Mouse (Mus musculus) layer of hippocampus, adult 11-12 months (tissue): ENCODE data around the gene Ogfod3.

ENCODE experiments used
- DNase-seq: peaks from one replicate; pipeline ENCODE4 v3.0.0; 2022; ENCODE audit warnings: low spot score

Gene Ogfod3

DNA sequence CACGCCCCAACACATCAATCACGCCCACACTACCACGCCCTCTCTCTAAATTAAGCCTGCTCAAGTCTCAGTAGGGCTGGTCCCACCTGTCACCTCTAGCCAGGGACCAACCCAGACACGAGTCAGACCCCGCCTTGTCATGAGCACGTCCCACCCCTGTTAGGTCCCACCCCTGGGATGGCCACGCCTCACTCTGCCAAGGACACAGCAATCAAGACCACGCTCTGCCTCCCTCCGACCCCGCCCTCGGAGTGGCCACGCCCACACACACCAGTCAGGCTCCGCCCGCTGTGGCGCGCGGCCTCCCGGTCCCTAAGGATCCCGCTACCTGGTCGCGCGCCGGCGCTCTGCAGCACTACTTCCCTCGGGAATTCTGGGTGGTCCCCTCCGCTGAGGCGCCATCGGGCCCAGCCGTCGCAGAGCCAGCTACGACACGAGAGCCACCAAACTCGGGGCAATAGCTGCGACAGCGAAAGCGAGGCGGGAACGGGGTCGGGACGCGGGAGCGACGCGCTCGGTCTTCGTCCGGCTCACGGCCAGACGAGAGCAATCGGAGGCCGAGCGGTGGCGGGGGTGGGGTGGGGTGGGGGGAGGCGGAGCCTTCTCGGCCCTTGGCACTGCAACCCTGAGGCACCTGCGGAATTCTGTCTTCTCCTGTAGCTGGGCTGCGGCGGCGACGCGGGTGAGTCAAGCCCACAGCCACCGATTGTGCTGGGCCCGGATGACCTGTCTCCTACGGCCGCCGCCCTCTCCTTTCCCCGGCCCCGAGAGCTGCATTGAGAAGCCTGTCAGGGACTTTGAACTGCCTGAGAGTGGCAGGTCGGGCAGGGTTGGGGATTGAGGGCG is at the start of gene Ogfod3, which contains the start of gene Hexdc:
Gene Ogfod3, minus strand, starts transcription at position 551 of the 846 bp plus-strand sequence.
Gene Hexdc, plus strand, starts transcription at position 273 of the 846 bp plus-strand sequence.
- DNase-seq, result peak; percentile 93

DNA sequence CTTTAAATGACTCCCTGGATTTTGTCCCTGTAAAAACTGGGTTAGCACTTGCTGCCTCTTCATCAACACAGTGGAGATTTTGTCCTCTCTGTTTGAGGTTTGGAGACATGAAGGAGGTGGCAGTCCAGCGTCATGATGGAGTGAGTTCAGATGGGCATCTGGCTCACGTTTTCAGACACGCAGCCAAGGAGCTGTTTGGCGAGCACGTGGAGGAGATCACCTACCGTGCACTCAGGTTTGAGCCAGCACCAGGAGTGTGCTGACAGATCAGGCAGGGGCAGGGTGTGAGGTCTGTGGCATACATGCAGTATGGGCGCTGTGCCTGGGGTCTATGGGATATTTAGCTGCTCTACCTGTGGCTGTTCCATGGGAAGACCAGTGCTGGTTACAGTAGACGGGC is 45.7 kb upstream of the Ogfod3 start:
- DNase-seq, result no peak

DNA sequence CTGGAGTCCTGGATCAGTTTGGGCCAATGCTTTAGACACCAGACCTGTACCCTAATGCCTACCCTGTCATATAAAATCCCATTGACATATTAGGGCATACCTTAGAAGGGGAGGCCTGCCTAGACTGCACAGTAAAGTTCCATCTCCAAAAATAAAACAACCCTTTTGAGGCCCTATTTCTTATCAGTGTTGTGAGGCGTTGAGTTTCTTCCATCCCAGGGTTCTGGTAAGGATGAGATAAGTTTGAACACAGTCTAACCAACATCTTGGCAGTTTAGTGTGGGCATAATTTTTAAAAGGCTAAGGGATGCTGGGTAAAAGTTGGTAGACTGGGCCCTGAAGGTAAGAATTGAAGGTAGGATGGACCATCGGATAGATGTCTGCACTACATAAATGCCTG is 35.2 kb upstream of the Ogfod3 start:
- no peak for DNase-seq

DNA sequence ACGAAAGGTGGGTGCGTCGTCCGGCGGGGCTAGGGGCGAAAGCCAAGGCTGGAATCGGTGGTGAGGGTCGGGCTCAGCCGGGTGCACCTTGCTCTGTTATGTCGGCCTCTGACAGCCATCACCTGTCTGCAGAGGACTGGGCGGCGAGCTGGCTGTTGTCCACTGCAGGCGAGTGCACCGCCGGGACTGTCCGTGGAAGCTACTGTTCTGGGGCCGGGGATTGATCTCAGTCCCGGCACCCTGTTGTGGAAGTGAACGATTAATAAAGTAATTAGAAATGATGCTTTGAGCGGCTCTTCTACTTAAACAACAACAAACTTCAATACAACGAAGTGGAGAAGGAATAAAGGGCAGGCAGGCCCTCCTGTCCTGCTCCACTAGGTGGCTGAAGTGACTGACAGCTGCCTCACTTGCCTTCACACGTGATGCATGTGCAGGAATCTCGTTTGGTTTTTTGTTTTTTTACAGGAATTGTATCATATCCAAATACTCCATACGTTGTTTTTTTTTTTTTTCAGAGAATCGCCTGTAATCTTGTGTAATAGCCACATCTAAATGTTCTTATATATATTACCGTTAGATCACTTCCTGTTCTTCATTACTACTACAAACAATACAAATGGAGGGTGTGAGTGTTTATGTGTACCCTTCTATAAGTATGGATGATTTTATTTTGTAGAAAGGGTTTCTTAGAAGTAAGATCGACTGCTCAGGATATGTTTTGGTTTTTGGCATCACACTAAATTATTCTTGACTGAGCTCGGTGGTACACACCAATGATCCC is 33.0 kb upstream of the Ogfod3 start:
- peak; percentile 39 for DNase-seq

DNA sequence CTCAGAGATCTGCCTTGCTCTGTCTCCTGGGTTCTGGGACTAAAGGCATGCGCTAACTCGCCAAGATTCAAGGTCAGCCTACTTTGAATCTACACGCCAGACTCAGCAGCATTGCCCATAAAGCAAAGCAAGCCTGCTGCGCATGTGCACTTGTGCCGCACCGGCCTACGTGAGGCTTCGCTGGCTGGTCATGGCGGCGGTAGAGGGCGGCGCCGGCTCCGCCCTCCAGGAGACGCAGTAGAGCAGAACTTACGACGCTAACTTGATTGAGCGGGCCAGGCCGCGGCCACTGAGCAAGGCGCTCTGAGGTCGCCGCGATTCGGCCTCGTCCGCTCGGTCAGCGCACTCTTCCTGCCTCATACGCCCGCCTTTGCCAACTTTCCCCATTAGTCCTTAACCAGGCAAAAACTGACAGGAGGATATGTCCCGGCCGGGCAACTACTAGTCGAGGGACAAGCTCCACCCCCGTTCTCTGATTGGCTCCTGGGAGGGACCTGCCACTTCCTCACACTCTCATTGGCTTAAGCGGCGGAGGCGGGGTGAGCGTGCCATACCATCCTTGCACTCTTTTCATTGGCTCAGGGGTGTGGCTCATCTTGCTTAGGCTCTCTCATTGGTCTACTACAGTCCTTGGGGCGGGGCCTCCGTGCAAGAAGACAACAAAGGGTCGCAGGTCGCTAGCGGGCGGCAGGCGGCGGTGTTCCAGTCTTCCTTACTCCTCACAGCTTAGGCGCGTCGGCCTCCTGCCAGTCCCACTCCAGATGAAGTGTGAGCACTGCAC is 32.2 kb upstream of the Ogfod3 start, which contains the start of gene Narf:
Gene Narf, plus strand, starts transcription at position 690 of the 781 bp plus-strand sequence.
- DNase-seq, result peak; percentile 100

DNA sequence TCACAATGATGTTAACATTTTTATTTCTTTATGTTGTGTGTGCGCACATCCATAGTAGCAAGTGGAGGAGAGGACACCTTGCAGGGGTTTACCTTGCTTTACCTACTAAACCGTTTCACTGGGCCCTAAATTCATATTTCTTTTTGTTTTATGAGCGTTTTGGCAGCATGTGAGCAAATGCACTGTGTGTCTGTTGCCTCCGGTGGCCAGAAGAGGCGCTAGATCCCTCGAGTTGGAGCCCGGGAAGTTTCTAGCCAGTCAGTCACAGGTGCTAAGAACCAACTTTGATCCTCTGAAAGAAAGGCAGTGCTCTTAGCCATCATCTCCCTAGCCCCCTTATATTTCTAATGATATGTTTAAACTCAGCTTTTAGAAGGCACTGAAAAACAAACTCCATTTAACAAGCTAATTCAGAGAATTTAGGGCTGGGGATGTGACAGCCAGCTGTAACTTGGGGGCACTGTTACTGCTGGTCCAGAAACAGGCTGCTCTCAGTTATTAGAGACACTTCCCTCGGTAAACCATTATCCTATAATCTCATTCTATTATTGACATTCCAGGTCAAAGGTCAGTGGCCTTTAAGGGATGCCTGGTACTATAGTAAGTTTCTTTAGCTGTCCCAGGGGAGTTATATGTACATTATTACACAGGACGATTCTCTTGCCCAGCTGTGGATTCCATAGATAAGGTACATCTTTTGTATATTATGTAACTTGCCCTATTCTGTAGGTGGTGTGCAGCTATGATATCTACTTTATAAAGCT is 31.1 kb upstream of the Ogfod3 start:
- DNase-seq, result no peak

DNA sequence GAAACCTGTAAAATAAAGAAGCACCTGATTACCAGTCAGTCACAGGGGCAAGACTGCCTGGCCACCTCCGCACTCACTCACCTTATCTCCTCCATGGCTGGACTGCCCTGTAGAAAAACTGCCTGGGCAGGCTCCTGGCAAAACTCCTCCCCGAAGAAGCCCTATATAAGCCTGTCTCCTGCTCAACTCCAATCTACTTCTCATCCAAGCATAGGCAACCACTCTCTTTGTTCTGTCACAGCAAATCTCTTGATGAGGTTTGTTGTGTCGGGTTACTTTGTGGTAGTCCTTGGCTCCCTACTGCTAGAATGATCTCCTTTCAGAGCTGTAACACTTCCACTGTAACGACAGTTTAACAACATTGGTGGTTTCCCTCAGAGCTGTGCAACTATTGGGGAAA is 28.2 kb upstream of the Ogfod3 start:
- no peak for DNase-seq

DNA sequence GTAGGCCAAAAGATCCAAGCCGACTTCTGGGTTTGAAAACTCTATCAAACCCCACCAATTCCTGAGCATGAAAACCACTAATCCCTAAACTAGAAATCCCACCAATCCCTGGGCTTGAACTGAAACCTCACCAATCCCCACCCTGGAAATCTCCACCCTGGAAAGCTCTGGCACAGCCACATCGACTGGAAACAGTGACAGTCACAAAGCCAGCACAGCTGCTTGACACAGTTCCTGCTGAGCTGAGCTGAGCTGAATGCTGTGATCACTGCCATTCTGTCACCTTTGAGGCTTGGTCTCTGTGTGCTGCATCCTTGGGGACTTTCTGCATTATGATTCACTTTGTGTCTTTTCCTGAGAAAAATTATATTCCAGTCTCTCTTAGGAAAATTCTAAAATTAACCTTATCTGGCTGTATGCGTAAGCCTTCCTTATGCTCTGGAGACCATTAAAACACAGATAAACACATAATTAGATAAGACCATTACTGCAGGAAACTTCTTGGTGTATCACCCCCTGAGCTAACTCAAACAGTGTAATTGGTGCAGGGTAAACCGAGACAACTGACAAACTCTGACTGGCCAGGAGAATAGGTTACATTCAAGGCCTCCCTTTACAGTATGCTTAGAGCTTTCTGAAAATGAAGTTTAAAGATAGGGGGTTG is 27.2 kb upstream of the Ogfod3 start:
- DNase-seq, result no peak

DNA sequence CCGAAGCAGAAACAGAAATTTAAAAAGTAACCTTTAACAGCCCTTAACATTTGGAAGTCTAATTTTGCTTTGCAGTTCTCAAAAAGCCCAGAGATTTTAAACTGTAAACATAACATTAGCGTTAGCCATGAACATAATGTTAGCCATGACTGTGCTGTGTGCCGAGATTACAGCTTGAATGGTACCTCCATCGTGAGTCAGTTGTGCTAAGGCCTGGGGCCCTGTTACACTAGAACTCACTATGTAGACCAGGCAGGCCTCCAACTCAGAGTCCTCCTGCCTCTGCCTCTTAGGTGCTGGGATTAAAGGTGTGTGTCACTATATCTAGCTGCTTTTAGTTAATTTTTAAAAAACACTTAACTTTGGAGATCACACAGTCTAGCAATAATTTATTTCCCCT is 26.7 kb upstream of the Ogfod3 start:
- DNase-seq, result no peak

DNA sequence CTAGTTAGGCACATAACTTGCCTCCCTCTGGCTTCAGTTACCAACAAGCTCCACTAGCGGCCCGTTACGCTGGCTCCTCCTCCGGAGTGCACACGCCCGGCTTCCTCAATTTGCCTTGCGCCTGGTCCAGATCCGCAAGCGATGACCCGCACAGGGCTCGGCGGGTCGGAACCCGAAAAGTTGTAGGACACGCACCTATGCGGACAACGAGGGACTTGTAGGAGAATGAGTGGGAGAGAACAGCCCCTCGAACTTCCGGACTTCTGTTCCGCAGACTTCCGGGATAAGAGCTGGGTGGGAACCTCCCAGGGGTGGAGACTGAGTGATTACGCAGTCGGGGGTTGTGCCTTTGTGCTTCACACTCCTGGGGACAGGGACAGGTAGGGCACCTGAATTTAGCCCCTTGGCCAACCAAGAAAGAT is 24.5 kb upstream of the Ogfod3 start, which contains the start of gene Cybc1:
Gene Cybc1, minus strand, starts transcription at position 305 of the 422 bp plus-strand sequence.
- peak; percentile 70 for DNase-seq

DNA sequence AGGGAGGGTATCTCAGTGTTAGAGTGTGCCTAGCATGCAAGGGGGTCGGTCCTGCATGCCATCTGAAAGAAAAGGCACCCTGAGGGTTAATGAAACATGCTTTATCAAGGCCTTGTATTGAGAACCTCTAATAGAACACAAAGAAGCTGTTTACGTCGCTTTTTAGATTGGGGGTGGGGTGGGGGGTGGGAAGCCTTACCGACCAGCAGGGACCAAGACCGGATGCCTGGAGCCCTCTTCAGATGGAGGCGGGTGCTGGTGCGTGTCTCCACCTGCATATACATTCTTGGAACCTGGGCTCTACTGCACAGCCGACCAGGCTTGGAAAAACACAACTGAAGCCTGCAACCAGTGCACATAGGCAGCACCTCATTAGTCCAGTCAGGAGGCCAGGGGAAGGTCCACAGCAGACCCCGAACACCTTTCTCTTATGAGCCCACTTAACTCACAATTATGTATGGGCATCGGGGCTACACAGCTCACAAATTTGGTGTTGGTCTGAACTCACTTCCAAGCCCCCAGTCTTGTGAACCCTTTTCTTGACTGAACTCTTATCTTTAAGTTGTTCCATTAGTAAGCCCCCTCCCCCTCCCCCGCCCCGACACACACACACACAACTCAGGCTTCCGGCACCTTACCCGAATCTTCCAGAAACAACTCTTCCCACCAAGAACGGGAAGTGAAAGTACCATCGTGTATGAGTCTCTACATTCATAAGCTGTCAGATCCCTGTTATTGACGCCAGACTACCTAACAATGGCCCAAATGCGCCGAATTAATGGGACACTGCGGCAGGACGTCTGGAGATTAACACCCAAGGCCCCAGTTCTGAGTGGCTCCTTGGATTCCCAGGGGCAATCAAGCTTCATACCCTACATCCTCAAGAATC is 23.9 kb upstream of the Ogfod3 start:
- DNase-seq, result no peak

DNA sequence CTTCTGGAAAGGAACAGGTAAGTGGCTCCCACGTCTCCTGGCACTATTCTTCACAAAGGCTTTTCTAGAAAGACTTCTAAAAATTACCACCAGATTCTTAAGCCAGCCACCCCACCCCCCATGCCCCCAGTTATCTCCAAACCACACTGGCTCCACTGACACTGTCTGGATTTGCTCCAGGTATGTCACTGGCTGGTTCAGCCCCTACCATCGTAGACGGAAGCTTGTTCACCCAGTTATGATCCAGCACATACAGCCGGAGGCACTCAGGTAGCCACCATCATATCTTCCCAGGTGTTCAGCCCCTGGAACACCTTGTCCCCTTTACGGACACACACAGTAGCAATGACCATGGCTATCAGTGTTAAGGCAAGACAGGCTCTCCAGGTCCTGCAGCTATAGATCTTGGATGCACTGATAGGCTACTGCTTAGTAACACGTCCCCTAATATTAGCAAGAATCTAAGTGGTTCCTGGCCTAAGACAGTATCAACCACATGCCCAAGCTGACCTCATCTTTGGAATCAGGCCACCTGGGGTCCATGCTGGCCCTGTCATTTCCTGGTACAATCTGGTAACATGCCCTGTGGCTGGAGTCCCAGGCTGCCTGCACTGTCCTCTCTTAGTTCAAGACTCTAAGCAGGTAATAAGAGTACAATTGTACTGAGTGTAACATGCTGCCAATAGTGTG is 17.0 kb upstream of the Ogfod3 start:
- no peak for DNase-seq

DNA sequence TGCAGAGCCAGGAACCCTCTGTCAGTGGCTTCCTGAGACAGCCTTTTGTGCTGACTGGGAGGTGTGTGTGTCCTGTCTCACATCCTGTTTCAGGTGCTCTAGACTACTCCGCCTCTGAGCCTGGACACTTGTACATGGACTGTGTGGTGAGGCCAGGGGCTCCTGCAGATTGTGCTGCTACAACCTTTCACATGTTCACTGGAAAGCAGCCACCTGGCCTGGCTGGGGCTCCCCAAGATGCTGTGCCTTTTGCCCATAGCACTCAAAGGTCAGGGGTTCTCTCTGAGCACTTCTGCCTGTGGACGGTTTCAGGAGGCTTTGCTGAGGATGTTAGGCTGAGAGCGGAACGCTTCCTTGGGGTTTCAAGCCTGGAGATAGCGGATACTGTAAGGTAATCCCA is 16.3 kb upstream of the Ogfod3 start:
- no peak for DNase-seq

DNA sequence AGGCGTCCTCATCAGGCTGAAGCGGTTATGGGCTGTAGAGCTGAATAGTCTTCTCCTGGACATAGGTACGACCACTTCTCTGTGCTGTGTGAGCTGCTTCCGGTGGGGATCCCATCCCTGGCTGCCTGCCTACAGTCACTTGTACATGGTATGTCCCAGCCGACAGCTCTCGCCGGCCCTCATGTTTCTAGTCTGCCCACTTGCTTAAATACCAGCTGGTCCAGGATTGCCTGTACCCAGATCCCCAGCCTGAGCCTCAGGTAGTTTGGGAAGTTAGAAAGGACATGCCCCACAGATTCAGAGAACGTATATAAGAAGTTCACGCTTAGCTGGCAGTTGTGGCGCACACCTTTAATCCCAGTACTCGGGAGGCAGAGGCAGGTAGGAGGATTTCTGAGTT is 15.3 kb upstream of the Ogfod3 start:
- no peak for DNase-seq

DNA sequence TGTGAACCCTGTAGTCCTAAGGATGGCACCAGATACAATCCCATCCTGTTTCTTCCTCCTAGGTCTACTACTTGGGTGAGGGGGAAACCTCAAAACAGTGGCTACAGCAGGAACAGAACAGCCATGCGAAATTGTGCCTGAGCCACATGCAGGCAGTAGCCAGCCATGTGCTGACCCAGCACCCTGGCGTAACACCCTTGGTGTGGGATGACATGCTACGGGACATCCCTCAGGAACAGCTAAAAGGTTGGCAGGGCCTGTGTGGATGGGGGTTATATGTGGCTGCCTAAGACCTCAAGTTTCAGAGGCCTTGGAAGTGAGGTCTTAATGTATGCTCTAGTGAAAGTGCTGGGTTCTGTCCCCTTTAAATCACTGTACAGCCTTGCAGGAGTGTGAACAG is 12.3 kb upstream of the Ogfod3 start:
- DNase-seq, result no peak

DNA sequence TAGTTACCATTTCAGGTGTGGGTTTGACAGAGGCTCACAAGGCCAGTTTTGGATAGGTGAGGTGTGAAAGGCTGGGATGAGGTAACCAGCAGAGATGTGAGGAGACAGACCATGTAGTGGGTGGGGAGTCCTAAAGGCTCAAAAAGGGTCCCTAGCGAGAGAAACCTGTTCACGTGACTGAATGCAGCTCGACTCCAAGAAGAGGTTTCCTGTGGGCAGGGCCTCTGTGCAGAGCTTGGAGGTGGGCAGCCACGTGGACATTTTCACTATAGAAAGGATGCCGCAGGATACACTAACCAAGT is 701 bp downstream of the Ogfod3 start:
- no peak for DNase-seq

DNA sequence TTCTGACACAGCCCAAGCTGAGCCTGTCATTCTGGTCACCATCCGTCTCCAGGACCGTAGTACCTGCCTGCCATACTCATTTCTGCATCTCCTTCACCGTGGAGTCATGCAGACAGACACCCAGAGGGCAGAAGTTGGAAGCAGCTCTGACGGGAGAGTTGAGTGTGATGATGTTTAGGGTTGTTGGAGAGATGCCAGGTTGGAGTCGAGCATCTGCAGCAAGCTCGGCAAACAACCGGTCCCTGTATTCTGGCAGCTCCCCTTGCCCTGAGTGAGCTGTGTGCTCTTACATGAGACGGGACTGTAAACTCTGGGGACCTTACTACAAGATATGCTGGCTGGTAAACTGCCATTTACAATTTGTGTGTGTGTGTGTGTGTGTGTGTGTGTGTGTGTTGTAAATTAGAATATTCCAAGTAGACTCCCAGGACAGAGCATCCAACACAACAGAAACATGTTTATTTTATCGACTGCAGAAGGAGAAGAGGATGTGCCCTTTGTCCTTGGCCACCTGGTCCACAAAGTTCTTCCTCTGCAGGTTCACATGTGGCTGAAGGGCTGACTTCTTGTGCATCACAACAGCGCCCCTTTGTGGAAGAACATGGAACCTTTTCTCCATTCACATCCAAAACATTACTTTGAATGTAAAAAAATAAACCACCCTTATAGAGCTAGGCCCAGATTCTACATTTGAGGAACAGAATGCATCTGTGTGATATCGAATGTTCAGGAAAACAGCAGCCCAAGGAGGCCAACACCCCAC is 2.9 kb downstream of the Ogfod3 start:
- DNase-seq, result peak; percentile 52

DNA sequence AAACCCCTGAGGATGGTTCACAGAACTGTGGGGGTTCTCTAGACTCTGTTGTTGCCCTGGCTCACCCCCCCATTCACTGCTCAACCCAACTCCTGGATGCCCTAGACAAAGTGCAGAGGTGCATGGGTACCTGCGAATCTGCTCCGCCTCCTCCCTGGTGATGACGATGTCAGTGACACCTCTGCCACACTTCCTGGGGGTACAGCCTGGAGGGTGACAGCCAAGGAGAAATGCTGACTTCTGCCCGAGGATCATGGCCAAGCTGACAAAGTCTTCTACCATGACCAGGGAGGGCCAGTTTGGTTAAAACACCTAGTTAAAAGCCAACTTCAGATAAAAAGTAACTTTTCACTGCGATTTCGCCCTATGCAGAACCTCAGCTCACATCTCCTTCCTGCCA is 3.7 kb downstream of the Ogfod3 start:
- no peak for DNase-seq

DNA sequence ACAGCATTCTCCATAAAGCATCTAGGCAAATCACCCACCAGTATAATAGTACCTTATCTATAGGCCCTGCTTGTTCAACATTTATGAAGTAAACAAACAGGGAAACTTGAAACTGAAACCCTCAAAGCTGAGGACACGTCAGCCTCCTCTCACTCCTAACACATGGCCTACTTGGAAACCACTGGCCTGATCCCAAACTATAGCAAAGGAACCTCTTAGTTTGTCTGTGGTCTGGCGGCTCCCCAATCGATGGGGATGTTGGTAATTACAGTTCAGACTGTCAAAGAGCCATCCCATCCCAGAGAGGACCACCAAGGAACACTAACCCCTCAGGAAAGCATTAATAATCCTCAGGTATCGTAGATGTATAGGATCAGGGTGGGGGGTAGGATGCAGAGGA is 4.7 kb downstream of the Ogfod3 start:
- DNase-seq, result no peak
